Comparison of ENCODE assay signal across 11 mouse cellular contexts in the genomic region with DNA sequence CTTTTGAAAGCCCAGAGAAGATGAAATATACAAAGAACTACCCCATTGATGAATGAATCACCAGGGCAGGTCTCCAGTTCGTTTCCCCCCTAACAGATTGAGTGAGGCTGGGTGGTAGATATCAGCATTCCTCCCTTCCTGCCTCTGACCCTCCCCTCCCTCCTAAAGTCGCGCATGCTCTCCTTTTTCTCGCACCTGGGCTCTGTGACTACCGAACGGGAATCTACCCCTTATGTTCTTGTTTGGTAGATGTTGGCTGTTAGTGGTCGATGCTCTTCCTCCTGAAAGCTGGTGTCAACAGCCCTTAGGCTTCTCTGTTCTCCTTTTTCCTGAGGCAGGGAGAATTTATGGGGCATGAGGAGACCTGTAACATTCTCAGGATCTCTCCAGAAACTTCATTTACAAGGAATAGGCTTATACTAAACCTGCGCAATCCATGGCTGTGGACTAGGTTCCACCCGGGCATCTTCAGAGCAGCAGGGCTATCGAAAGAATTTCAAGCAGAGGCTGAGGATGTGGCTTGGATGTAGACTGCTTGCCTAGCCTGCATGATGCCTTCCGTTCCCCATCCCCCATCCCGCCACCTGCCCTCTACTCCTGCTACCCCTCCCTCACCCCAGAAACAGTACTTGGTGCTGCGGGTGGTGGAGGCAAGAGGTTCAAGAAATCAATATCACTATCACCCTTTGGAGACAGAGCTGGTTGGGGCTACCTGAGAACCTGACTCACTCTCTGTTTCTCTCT. TPM values are rescaled to one million over a fixed set of nuclear protein-coding genes. Genes with fewer than 3 reads are reported as not detected.
DNase-seq lines count a peak whose midpoint lies in the region; TF ChIP-seq lines count a peak whose summit lies in the region.
"Had no signal": no experiment of that assay in that cellular context is flagged by ENCODE, and none has a peak within 500 bp of the region (broad histone marks: within the 10 kb centered on the region; RNA-seq: fewer than 3 reads in every experiment).

No protein-coding gene starts in this region.

- peaks cover 24% of the 10 kb centered on the region for H3K27me3 ChIP-seq in megakaryocyte, embryonic 14.5 days (replicated peaks)
- H3K27me3 ChIP-seq: Patski had no signal

- H3K9me3 ChIP-seq in megakaryocyte, embryonic 14.5 days: no peaks in the 10 kb centered on the region
- H3K9me3 ChIP-seq: embryonic facial prominence, embryonic 15.5 days had no signal

- peaks cover 43% of the 10 kb centered on the region for H3K4me1 ChIP-seq in megakaryocyte, embryonic 14.5 days

- intact Hi-C loops in gastrocnemius, adult 2 months (cut with DNase I): no loop called here
- intact Hi-C loops in gastrocnemius, postnatal 36 days (cut with DNase I): no loop called here

- H3K36me3 ChIP-seq in megakaryocyte, embryonic 14.5 days (replicated peaks; ENCODE audit: low read length): no peaks in the 10 kb centered on the region
- H3K36me3 ChIP-seq: embryonic facial prominence, embryonic 15.5 days had no signal

- H3K4me3 ChIP-seq in gastrocnemius, adult 2 months: no peak overlapping the region
- H3K4me3 ChIP-seq in megakaryocyte, embryonic 14.5 days (replicated peaks): peak overlapping the region; percentile 88
- H3K4me3 ChIP-seq: embryonic facial prominence, embryonic 15.5 days had no signal

- peak overlapping the region; percentile 28; the same call in 1 of the 2 replicates for H3K27ac ChIP-seq in gastrocnemius, adult 2 months

- DNase-seq in gastrocnemius, adult 2 months: no peak
- DNase-seq in gastrocnemius, postnatal 36 days: no peak
- DNase-seq in spleen, postnatal 36 days (ENCODE audit: low spot score in 2 of 2): peak; percentile 46
- DNase-seq in spleen, adult 12 weeks (ENCODE audit: low spot score): no peak
- DNase-seq in thymus, postnatal 36 days: peak; percentile 87 to 93
- DNase-seq in adrenal gland, postnatal 36 days: no peak
- no peak for DNase-seq in right cerebral cortex, adult 2 months (ENCODE audit: low spot score in 2 of 2)

- TF ChIP-seq CTCF in gastrocnemius, adult 2 months (IDR thresholded peaks at IDR 0.05): no peak

RNA-seq across cellular contexts. Expression of a gene that starts 11.3 kb away (rescaled TPM):
- total RNA-seq in gastrocnemius, adult 2 months (2021): 1 to 10 TPM; 5.9 to 6.3 TPM
- 1 to 10 TPM; 4.6 to 7.7 TPM for total RNA-seq in gastrocnemius, postnatal 36 days (2021)
- polyA plus RNA-seq in megakaryocyte, embryonic 14.5 days (2012; ENCODE audit: insufficient read depth, low replicate concordance): 0.34 TPM in 1 of 2 replicates, not detected in the other
- total RNA-seq in adrenal gland, postnatal 36 days (2021): 10 to 100 TPM; 28.8 to 33.7 TPM

RNA-seq across cellular contexts. Expression of a gene that starts 18.3 kb away (rescaled TPM):
- not detected for total RNA-seq in gastrocnemius, adult 2 months (2021)
- not detected for total RNA-seq in gastrocnemius, postnatal 36 days (2021)
- not detected in 2 replicates for polyA plus RNA-seq in megakaryocyte, embryonic 14.5 days (2012; ENCODE audit: insufficient read depth, low replicate concordance)
- total RNA-seq in adrenal gland, postnatal 36 days (2021): not detected

RNA-seq across cellular contexts. Expression of a gene that starts 32.9 kb away (rescaled TPM):
- not detected for total RNA-seq in gastrocnemius, adult 2 months (2021)
- total RNA-seq in gastrocnemius, postnatal 36 days (2021): not detected
- polyA plus RNA-seq in megakaryocyte, embryonic 14.5 days (2012; ENCODE audit: insufficient read depth, low replicate concordance): not detected in 2 replicates
- total RNA-seq in adrenal gland, postnatal 36 days (2021): not detected
- total RNA-seq: liver, adult 2 months had no signal
- polyA plus RNA-seq: embryonic facial prominence, embryonic 15.5 days; liver, adult 2 months; Patski had no signal

RNA-seq across cellular contexts. Expression of a gene that starts 44.5 kb away (rescaled TPM):
- not detected for total RNA-seq in gastrocnemius, adult 2 months (2021)
- total RNA-seq in gastrocnemius, postnatal 36 days (2021): not detected
- polyA plus RNA-seq in megakaryocyte, embryonic 14.5 days (2012; ENCODE audit: insufficient read depth, low replicate concordance): not detected in 2 replicates
- total RNA-seq in adrenal gland, postnatal 36 days (2021): not detected
- total RNA-seq: liver, adult 2 months had no signal
- polyA plus RNA-seq: liver, adult 2 months had no signal

RNA-seq across cellular contexts. Expression of a gene that starts 59.0 kb away (rescaled TPM):
- total RNA-seq in gastrocnemius, adult 2 months (2021): not detected
- not detected for total RNA-seq in gastrocnemius, postnatal 36 days (2021)
- not detected in 2 replicates for polyA plus RNA-seq in megakaryocyte, embryonic 14.5 days (2012; ENCODE audit: insufficient read depth, low replicate concordance)
- total RNA-seq in adrenal gland, postnatal 36 days (2021): not detected
- total RNA-seq: liver, adult 2 months had no signal
- polyA plus RNA-seq: embryonic facial prominence, embryonic 15.5 days; liver, adult 2 months; Patski had no signal

Comparison
In these comparisons a context has a peak if more than half of its experiments do, and no peak if none do; other contexts are left out.
1. DNase-seq: peak in spleen, postnatal 36 days (2 of 2) and thymus, postnatal 36 days (2 of 2); none in gastrocnemius, adult 2 months (single experiment), gastrocnemius, postnatal 36 days (0 of 2), spleen, adult 12 weeks (single experiment), adrenal gland, postnatal 36 days (0 of 2) and right cerebral cortex, adult 2 months (0 of 2).